Mouse (Mus musculus) embryonic facial prominence, embryonic 15.5 days (tissue): ENCODE measurements around the gene Fbxo10. TPM values are rescaled to one million over a fixed set of nuclear protein-coding genes. Genes with fewer than 3 reads are reported as not detected.

Source experiments
- ATAC-seq: fragments of 200-750 bp; cut with Nextera tagmentation; 2 replicates; pipeline ENCODE4 v1.8.0; 2017; ENCODE audit warnings: low read depth, moderate TSS enrichment; ENCODE audit not compliant: insufficient number of reproducible peaks, low FRiP score, low TSS enrichment
- H3K27ac ChIP-seq: fragments of 300-500 bp; sonication (generic); replicated peaks from 2 replicates; pipeline ENCODE4 v1.5.1; 2015; ENCODE audit warnings: mild to moderate bottlenecking, inconsistent platforms
- H3K27me3 ChIP-seq: fragments of 300-500 bp; sonication (generic); 2 replicates; pipeline ENCODE4 v1.6.1; 2015; ENCODE audit warnings: inconsistent platforms
- H3K36me3 ChIP-seq: fragments of 300-500 bp; sonication (generic); 2 replicates; pipeline ENCODE4 v1.6.1; 2015; ENCODE audit warnings: mild to moderate bottlenecking, inconsistent platforms
- H3K4me1 ChIP-seq: fragments of 300-500 bp; sonication (generic); 2 replicates; pipeline ENCODE4 v1.6.1; 2015; ENCODE audit warnings: inconsistent platforms
- H3K4me2 ChIP-seq: fragments of 300-500 bp; sonication (generic); replicated peaks from 2 replicates; pipeline ENCODE4 v1.6.1; 2015; ENCODE audit warnings: mild to moderate bottlenecking, inconsistent platforms
- H3K4me3 ChIP-seq: fragments of 300-500 bp; sonication (generic); replicated peaks from 2 replicates; pipeline ENCODE4 v1.5.1; 2015; ENCODE audit warnings: mild to moderate bottlenecking, inconsistent platforms
- H3K9ac ChIP-seq: fragments of 300-500 bp; sonication (generic); 2 replicates; pipeline ENCODE4 v1.6.1; 2015; ENCODE audit warnings: inconsistent platforms
- H3K9me3 ChIP-seq: fragments of 300-500 bp; sonication (generic); replicated peaks from 2 replicates; pipeline ENCODE4 v1.6.1; 2016; ENCODE audit warnings: inconsistent platforms
- WGBS: fragments of 180-500 bp; shearing (Covaris S2); methylation state at CpG from one replicate; pipeline ENCODE4 v1.1.7; 2015; 5-methylcytosine and 5-hydroxymethylcytosine counted together
- polyA plus RNA-seq: library from polyadenylated mRNA; unstranded; fragments of >200 nt; fragmentation: Nextera tagmentation; extraction: Ambion mirVana; gene quantifications from 2 replicates; pipeline ENCODE4 v1.2.1, GENCODE M21; 2015

The Fbxo10 gene
- 20.0 and 20.5 TPM in 2 replicates for polyA plus RNA-seq

GRCm38 (mm10) chr4:45084021-45084894 is at the start of gene Fbxo10:
Gene Fbxo10 (minus strand): TSS chr4:45084604.
- H3K36me3 ChIP-seq, result 0 out of 2 replicates have a peak, but pooled peaks cover 1% of the 10 kb centered on the region
- peaks cover 13% of the 10 kb centered on the region for H3K4me1 ChIP-seq
- peak; percentile 98 for ATAC-seq
- H3K27ac ChIP-seq, result peak within 1 kb of the TSS; percentile 90
- WGBS, result under 1% methylated on average over 72 of the region's 77 CpGs
- no peaks in the 10 kb centered on the region for H3K9me3 ChIP-seq
- H3K4me2 ChIP-seq, result peak within 1 kb of the TSS; percentile 65
- H3K9ac ChIP-seq, result peak within 1 kb of the TSS; percentile 98
- no peaks in the 10 kb centered on the region for H3K27me3 ChIP-seq
- peak within 1 kb of the TSS; percentile 94 for H3K4me3 ChIP-seq

- ATAC-seq, result no peak
- no peaks in the 10 kb centered on the region for H3K27me3 ChIP-seq
- no peaks in the 10 kb centered on the region for H3K9me3 ChIP-seq
- no peak overlapping the region for H3K27ac ChIP-seq
- H3K4me1 ChIP-seq, result no peaks in the 10 kb centered on the region
- WGBS, result 69% methylated on average over 4 of the region's 4 CpGs
- no peak overlapping the region for H3K4me3 ChIP-seq
- H3K9ac ChIP-seq, result no peak overlapping the region
- no peaks in the 10 kb centered on the region for H3K36me3 ChIP-seq
- no peak overlapping the region for H3K4me2 ChIP-seq
Measured at GRCm38 (mm10) chr4:45131021-45131420, 46.6 kb upstream of the Fbxo10 start.

- Histone ChIP-seq H3K27ac (no peak overlapping the region), H3K9ac (no peak overlapping the region), H3K27me3 (no peaks in the 10 kb centered on the region), H3K4me2 (no peak overlapping the region), H3K4me3 (no peak overlapping the region), H3K36me3 (no peaks in the 10 kb centered on the region), H3K4me1 (no peaks in the 10 kb centered on the region), H3K9me3 (no peaks in the 10 kb centered on the region)
- ATAC-seq, result no peak
- 74% methylated on average over 11 of the region's 11 CpGs for WGBS
Measured at GRCm38 (mm10) chr4:45121311-45121710, 36.9 kb upstream of the Fbxo10 start.

GRCm38 (mm10) chr4:45108456-45109110 is 24.2 kb upstream of the Fbxo10 start:
- Histone ChIP-seq H3K27ac (no peak overlapping the region), H3K9me3 (no peaks in the 10 kb centered on the region), H3K4me2 (peak overlapping the region; percentile 63), H3K36me3 (peaks cover 12% of the 10 kb centered on the region; the same call in 1 of the 2 replicates), H3K9ac (no peak overlapping the region), H3K4me1 (peaks cover 10% of the 10 kb centered on the region), H3K4me3 (no peak overlapping the region), H3K27me3 (no peaks in the 10 kb centered on the region)
- ATAC-seq, result no peak
- WGBS, result 65% methylated on average over 8 of the region's 8 CpGs

GRCm38 (mm10) chr4:45107601-45108277 is 23.3 kb upstream of the Fbxo10 start, which contains the start of gene Tomm5:
Gene Tomm5 (minus strand): TSS chr4:45108114.
- Histone ChIP-seq H3K27me3 (no peaks in the 10 kb centered on the region), H3K9me3 (no peaks in the 10 kb centered on the region), H3K4me2 (peak within 1 kb of the TSS; percentile 63), H3K27ac (no peak within 1 kb of the TSS), H3K36me3 (peaks cover 19% of the 10 kb centered on the region; the same call in 1 of the 2 replicates), H3K4me3 (peak within 1 kb of the TSS; percentile 75), H3K9ac (peak within 1 kb of the TSS; percentile 86), H3K4me1 (peaks cover 10% of the 10 kb centered on the region)
- under 1% methylated on average over 39 of the region's 39 CpGs for WGBS
- peak; percentile 90 for ATAC-seq

- ATAC-seq, result no peak
- peaks cover 10% of the 10 kb centered on the region for H3K4me1 ChIP-seq
- no peak overlapping the region for H3K27ac ChIP-seq
- peak overlapping the region; percentile 75 for H3K4me3 ChIP-seq
- H3K4me2 ChIP-seq, result peak overlapping the region; percentile 63
- peak overlapping the region; percentile 86 for H3K9ac ChIP-seq
- WGBS, result 5% methylated on average over 4 of the region's 4 CpGs
- no peaks in the 10 kb centered on the region for H3K9me3 ChIP-seq
- no peaks in the 10 kb centered on the region for H3K27me3 ChIP-seq
- peaks cover 24% of the 10 kb centered on the region for H3K36me3 ChIP-seq
Measured at GRCm38 (mm10) chr4:45107066-45107465, 22.7 kb upstream of the Fbxo10 start.

GRCm38 (mm10) chr4:45106409-45106808 is 22.0 kb upstream of the Fbxo10 start:
- Histone ChIP-seq H3K4me1 (peaks cover 10% of the 10 kb centered on the region), H3K27me3 (no peaks in the 10 kb centered on the region), H3K36me3 (peaks cover 29% of the 10 kb centered on the region), H3K9ac (no peak overlapping the region), H3K9me3 (no peaks in the 10 kb centered on the region), H3K4me2 (peak overlapping the region; percentile 63), H3K4me3 (peak overlapping the region; percentile 75; the same call in 1 of the 2 replicates), H3K27ac (no peak overlapping the region)
- WGBS, result 68% methylated on average over 5 of the region's 5 CpGs
- ATAC-seq, result no peak

GRCm38 (mm10) chr4:45097198-45097872 is 12.9 kb upstream of the Fbxo10 start:
- Histone ChIP-seq H3K27me3 (no peaks in the 10 kb centered on the region), H3K9me3 (no peaks in the 10 kb centered on the region), H3K9ac (no peak overlapping the region), H3K4me2 (no peak overlapping the region), H3K36me3 (peaks cover 9% of the 10 kb centered on the region), H3K4me1 (no peaks in the 10 kb centered on the region), H3K27ac (no peak overlapping the region), H3K4me3 (no peak overlapping the region)
- WGBS, result 25% methylated on average over 7 of the region's 7 CpGs
- no peak for ATAC-seq

GRCm38 (mm10) chr4:45084895-45085290 is 489 bp upstream of the Fbxo10 start:
- WGBS, result 20% methylated on average over 8 of the region's 8 CpGs
- 0 out of 2 replicates have a peak, but pooled peaks have one; percentile 15 for ATAC-seq
- H3K9me3 ChIP-seq, result no peaks in the 10 kb centered on the region
- no peaks in the 10 kb centered on the region for H3K36me3 ChIP-seq
- peak overlapping the region; percentile 84 for H3K27ac ChIP-seq
- peak overlapping the region; percentile 65 for H3K4me2 ChIP-seq
- no peak overlapping the region for H3K9ac ChIP-seq
- peak overlapping the region; percentile 94 for H3K4me3 ChIP-seq
- peaks cover 13% of the 10 kb centered on the region for H3K4me1 ChIP-seq
- no peaks in the 10 kb centered on the region for H3K27me3 ChIP-seq

GRCm38 (mm10) chr4:45083487-45083886 is 917 bp downstream of the Fbxo10 start:
- no peak overlapping the region for H3K27ac ChIP-seq
- no peaks in the 10 kb centered on the region for H3K27me3 ChIP-seq
- H3K4me2 ChIP-seq, result peak overlapping the region; percentile 65
- H3K9ac ChIP-seq, result 0 out of 2 replicates have a peak overlapping the region, but pooled peaks have one; percentile 98
- no peak for ATAC-seq
- peak overlapping the region; percentile 94 for H3K4me3 ChIP-seq
- under 1% methylated on average over 8 of the region's 8 CpGs for WGBS
- H3K36me3 ChIP-seq, result peaks cover 9% of the 10 kb centered on the region; the same call in 1 of the 2 replicates
- H3K9me3 ChIP-seq, result no peaks in the 10 kb centered on the region
- peaks cover 13% of the 10 kb centered on the region for H3K4me1 ChIP-seq
